Mouse (Mus musculus) frontal cortex, adult 2 months (tissue): ENCODE measurements around the gene Taf11. TPM values are rescaled to one million over a fixed set of nuclear protein-coding genes. Genes with fewer than 3 reads are reported as not detected.

Experiments
- DNase-seq, 2 experiments: peaks; one replicate each; pipeline ENCODE4 v3.0.0; 2022; ENCODE audit warnings: low spot score in 1 of 2; ENCODE audit errors: extremely low spot score in 1 of 2
- polyA plus RNA-seq: library from polyadenylated mRNA; depleted of rRNA; stranded (reverse); fragments of >200 nt; gene quantifications from 2 replicates; pipeline ENCODE4 v1.2.3, GENCODE M21; 2012

The Taf11 gene
- polyA plus RNA-seq, 1 experiment = 49.3 TPM

DNA sequence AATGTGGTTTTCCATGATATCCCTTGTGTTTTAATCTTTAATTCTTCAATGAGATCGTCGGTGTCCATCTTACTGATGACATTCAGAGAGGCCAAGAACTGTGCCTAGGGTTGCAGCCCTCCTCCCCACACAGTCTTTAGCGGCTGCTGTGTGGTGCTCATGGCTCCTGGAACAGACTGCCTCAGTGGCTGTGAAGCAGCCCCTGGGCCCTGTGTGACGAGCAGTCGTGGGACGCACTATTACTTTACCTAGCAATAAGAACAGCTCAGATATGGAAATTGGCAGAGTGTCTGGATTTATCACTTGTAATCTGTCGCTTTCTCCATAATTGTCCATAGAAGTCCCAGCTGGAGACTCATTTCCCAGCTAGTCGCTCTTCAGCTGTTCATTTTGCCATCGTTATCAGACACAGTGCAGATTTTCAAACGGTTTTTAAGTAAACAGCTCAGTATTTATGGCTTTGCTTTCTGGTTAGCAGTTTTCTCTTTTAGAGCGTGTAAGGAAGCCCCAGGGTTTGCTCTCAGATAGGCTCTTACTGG is 12.6 kb upstream of the Taf11 start:
- DNase-seq = no peak

DNA sequence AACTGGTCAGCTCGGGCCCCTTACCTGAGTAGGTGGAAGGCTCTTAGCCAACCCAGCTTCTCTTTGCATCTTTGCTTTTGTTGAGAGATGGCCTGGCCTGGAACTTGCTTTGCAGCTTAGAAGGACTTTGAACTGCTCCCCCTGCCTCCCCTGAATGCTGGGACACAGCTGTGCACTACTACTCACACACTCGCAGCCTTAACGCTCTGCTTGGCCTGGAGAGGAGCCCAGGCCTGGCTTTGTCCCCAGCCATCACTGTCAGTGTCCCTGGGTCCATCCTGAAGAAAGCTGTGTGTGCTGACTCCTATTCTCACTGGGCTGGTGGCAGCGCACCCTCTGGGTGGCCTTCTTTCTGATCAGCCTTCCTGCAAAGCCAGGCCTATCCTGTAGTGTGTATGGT is 11.0 kb upstream of the Taf11 start:
- DNase-seq = no peak

DNA sequence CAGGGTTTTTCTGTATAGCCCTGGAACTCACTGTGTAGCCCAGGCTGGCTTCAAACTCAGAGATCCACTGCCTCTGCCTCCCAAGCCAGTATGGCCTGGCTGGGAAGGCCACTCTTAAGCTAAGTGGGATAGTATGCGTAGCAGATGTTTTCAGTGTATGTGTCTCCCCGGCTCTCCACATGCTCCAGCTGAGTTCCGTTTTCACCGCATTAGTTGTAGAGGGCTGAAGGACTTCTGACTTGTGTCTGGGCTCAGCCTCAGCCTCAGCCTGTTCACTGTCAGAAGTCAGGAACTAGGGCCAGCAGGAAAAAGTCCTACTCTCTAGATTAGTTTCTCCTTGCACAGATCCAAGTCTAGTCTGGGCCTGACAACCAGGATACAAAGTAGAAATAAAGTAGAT is 6.7 kb upstream of the Taf11 start:
- no peak for DNase-seq

DNA sequence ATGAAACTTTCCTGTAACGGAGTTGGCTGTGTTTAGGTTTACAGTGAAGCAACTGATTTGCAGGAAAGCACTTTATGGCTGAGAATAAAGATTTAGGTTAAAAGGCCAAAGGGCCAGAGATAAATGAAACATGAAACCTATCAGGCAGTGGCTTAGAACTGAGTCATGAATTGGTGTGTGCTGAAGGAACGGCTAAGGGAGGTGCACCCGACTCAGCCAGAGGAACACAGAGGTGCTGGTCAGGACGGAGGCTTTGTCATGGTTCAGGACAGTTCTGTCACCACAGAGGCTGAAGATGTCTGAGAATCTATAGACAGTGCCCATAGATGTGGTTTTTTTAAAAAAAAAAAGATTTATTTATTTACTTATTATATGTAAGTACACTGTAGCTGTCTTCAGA is 5.1 kb upstream of the Taf11 start:
- DNase-seq = no peak

- DNase-seq = no peak
Observed at GRCm38 (mm10) chr17:27911371-27911770, 1.7 kb upstream of the Taf11 start.

DNA sequence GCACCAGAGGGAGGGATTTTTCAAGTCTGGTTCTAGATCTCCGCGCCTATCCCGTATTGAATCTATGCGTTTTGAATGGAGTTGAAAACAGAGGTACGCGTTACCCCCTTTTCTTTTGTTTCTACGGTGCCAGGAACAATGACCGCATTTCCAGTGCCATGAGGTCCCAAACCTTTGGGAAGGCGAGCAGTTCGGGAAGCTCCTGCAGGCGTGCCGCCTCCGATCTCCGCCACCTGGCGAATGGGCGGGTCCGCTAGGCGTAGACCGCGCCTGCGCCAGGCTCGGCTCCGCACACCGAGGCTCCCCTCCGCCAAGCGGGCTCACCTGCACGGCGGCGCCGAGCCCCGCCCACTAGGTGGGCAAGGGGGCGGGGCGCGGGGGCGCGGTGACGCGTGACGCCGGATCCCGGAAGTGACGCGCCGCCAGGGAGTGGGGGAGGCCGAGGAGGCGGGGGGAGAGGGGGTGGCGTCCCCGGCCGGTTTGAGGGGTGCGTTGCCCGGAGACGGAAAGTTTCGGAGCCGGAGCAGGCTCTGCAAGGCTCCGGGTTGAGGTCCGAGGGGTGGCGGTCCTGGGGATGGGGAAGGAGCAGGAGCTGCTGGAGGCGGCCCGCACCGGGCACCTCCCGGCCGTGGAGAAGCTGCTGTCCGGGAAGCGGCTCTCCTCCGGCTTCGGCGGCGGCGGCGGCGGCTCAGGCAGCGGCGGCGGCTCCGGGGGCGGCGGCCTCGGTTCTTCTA is 589 bp downstream of the Taf11 start, which contains the start of gene Anks1:
Anks1 (plus strand) TSS at position 419 of the 734 bp plus-strand sequence.
- DNase-seq = peak; percentile 22 to 76

DNA sequence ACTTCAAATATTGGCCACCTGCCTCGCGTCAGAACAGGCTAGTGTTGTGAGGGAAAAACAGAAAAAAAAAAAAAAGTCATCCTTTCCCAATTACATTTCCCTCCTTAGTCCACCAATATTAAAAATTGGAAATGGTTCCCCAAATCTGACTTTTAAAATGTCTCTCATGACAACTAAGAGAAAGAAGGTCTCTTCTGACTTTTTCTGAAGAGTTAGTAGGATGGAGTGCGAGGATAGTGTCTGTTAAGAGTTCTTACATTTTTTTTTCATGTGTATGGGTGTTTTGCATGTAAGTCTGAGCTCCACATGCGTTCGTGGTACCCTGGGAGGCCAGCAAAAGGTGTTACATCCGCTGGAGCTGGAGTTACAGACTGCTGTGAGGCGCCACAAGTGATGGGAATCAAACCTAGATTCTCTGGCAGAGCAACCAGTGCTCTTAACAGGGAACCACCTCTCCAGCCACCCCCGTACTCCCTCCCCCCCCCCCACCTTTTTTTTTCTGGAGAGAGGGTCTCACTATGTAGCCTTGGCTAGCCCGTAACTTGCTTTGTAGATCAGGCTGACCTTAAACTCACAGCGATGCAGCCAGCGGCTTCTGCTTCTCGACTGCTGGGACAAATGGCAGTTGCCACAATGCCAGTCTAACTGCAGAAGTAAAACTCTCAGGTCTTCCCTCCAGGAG is 1.3 kb downstream of the Taf11 start:
- DNase-seq = no peak

DNA sequence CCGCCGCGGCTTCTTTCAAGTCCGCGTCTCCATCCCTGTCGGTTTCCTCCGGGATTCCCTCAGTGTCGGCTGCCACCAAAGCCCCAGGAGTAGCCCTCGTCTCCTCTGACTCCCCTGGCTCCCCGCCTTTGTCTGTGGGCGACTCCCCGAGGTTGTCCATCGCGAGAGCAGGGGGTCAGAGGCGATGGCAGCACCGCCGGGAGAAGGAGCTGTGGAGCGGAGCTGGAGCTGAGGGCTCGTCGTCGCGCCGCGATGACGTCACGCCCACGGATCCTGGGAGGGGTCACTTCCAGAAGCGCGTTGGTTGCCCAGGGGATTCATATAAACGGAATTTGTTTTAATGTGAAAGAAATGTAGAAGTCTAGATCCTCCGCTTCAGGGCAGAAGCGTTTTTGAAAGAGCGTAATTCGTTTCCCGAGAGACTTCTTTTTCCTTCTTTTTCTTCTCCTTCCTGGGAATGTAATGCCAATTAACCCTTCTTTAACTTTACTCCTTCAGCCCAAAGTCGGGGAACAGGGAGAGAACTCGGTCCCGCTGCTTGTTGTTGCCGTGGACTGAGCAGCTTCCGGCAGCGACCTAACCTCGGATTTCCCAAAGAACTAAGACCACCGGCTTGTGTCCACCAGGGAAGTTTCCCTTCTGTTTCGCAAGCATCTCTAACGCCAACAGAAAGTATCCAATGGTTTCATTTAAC is 2.0 kb downstream of the Taf11 start:
- DNase-seq = peak; percentile 88 to 98

- DNase-seq = no peak
Observed at GRCm38 (mm10) chr17:27886499-27887210, 23.0 kb downstream of the Taf11 start.

DNA sequence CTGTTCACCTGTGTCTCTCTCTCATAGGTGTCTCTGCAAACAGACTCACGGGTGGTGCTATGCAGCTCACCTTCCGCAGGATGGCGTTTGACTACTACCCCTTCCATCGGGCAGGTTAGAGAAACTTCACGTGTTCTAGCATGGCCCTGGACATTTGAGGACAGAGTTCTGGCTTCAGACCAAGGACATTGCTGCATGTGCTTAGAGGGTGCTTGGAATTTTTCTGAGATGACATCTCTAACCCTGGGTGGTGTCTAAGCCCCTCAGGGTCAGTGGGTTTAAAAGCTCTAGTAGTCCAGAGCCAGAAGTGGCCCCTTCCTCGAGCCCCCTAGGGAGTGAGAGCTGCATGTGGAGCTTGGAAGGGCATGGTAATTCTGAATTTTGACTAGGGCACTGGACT is 25.6 kb downstream of the Taf11 start:
- no peak for DNase-seq

DNA sequence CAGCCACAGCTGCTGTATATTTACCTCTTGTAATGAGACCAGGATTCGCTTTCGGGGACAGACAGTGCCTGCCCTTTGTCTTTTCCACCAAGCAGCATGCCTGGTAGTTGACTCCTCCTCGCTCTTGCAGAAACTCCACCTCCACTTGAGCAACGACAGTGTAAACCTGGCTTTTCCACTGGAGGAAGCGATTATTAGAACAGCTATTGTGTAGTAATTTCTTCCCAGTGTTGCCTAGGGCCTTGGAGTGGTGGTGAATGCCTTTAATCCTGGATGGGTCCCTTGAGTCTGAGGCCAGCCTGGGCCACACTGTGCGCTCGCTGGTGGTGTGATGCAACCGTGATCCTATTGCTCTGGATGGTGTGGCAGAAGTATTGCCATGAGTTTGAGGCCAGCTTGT is 26.5 kb downstream of the Taf11 start:
- DNase-seq = no peak

- no peak for DNase-seq
Observed at GRCm38 (mm10) chr17:27881518-27881917, 28.1 kb downstream of the Taf11 start.

- no peak for DNase-seq
Observed at GRCm38 (mm10) chr17:27874510-27874909, 35.1 kb downstream of the Taf11 start.

GRCm38 (mm10) chr17:27873583-27873982 is 36.1 kb downstream of the Taf11 start:
- no peak for DNase-seq

DNA sequence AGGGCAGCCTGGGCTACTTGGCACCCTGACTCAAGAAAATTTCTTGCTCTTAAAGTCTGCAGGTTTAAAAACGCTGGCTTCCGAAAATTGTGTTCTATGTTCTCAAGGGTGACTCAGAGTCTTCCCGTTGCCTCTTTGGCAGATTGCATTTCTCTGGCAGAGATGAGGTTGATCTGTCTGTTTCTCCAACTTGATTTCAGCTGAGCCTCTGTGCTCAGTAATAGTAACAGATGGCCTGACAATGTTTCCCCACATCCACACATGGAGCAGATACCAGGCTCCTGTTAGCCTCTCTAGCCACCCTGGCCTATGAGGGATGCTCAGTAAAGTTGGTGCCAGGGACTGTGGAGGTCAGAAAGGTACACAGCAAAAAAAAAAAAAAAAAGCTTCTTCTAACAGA is 37.8 kb downstream of the Taf11 start:
- peak; percentile 47 to 74 for DNase-seq

DNA sequence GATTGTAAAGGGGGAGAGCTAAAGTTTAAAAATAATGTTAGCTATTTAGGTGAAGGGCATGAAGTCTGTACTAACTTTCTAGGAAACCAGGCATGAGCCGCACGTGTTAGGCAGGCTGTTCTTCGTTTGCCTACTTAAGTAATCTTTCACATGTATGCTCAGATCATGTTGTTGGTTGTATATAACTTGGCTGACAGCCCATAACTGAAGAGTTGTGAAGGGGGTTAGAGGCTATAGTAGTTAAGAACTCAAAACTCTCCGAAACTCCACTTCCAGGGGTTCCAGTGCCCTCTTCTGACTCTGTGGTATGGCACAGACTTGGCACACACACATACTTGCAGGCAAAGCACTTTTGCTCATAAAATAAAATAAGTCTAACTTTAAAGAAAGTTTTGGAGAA is 42.9 kb downstream of the Taf11 start:
- no peak for DNase-seq

DNA sequence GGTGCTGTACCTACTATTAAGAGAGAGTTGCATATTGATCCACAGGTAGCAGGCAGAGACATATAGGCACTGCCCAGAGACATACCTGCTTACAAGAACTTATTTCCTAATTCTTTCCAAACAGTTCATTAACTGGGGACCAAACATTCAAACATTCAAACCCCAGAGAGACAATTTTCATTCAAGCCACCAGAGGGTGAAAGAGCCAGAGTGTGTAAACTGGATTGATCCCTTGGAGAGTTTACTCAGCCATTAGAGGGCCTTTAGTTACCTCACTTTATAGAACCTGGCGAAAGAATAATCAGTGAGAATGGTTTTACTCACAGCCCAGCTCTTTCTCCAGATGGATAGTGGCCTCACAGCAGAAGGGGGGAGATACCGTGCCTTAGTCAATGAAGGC is 44.2 kb downstream of the Taf11 start:
- no peak for DNase-seq

GRCm38 (mm10) chr17:27859131-27859530 is 50.5 kb downstream of the Taf11 start:
- no peak for DNase-seq

DNA sequence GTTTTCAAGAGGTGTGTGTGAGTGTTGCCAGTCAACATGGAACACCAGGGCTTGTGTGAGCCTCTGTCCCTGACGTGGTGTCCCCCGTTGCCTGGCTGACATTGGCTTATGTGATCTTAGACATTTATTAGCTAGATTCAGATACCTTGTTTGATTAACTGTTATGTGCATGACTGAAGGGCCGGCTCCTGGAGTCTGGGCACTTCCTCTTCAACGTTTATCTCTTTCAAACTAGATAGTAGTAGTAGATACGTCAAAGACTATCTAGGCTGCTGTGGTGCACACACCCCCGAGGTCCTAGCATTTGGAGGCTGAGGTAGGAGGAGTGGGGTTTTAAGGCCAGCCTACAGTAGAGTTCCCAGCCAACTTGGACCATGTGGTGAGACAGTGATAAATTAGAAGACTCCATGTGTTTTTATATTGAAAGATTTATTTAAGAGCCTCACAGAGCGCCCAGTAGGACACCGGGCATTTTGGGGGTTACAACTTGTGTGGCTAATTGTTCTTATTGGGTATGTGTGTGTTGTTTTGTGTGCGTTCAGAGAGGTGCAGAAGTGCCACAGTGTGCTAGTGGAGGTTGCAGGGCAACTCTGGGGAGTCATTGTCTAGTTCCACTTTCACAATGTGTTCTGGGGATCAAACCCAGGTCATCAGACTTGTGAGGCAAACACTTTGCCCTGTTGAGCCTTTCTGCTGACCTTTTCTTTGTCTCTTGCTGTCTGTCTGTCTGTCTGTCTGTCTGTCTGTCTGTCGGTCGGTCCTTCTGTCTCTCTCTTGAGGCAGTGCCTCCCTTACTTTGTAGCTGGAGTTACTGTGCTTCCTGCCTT is 51.8 kb downstream of the Taf11 start:
- no peak for DNase-seq
